Mouse (Mus musculus): ENCODE results near the gene Dido1.

Gene Dido1

GRCm38 (mm10) chr2:180684031-180684430 lies 25.8 kb downstream of the Dido1 start:
- no peak for DNase-seq (ENCODE audit: low spot score in 2 of 2)

- no peak for DNase-seq (ENCODE audit: low spot score in 2 of 2)
Measured at GRCm38 (mm10) chr2:180683524-180683923, 26.3 kb downstream of the Dido1 start.

- no peak for DNase-seq (ENCODE audit: low spot score in 2 of 2)
Measured at GRCm38 (mm10) chr2:180681225-180681624, 28.6 kb downstream of the Dido1 start.

- peak; percentile 53 to 65 for DNase-seq (ENCODE audit: low spot score in 2 of 2)
Measured at GRCm38 (mm10) chr2:180678609-180679140, 31.1 kb downstream of the Dido1 start.

GRCm38 (mm10) chr2:180676706-180677105 lies 33.1 kb downstream of the Dido1 start:
- DNase-seq (ENCODE audit: low spot score in 2 of 2): no peak

- no peak for DNase-seq (ENCODE audit: low spot score in 2 of 2)
Measured at GRCm38 (mm10) chr2:180662008-180662407, 47.8 kb downstream of the Dido1 start.

- DNase-seq (ENCODE audit: low spot score in 2 of 2): no peak
Measured at GRCm38 (mm10) chr2:180660521-180660920, 49.3 kb downstream of the Dido1 start.

GRCm38 (mm10) chr2:180659353-180660150 lies 50.2 kb downstream of the Dido1 start:
- DNase-seq (ENCODE audit: low spot score in 2 of 2): no peak

- no peak for DNase-seq (ENCODE audit: low spot score in 2 of 2)
Measured at GRCm38 (mm10) chr2:180658381-180658780, 51.4 kb downstream of the Dido1 start.

GRCm38 (mm10) chr2:180657394-180658013 lies 52.3 kb downstream of the Dido1 start:
- peak; percentile 42 to 65 for DNase-seq (ENCODE audit: low spot score in 2 of 2)

- no peak for DNase-seq (ENCODE audit: low spot score in 2 of 2)
Measured at GRCm38 (mm10) chr2:180655150-180655549, 54.6 kb downstream of the Dido1 start.

- no peak for DNase-seq (ENCODE audit: low spot score in 2 of 2)
Measured at GRCm38 (mm10) chr2:180654666-180655065, 55.1 kb downstream of the Dido1 start.

- no peak for DNase-seq (ENCODE audit: low spot score in 2 of 2)
Measured at GRCm38 (mm10) chr2:180646841-180647240, 63.0 kb downstream of the Dido1 start.

- no peak for DNase-seq (ENCODE audit: low spot score in 2 of 2)
Measured at GRCm38 (mm10) chr2:180643626-180644025, 66.2 kb downstream of the Dido1 start.

- DNase-seq (ENCODE audit: low spot score in 2 of 2): no peak
Measured at GRCm38 (mm10) chr2:180642555-180643260, 67.1 kb downstream of the Dido1 start, which contains the start of gene Tcfl5. TSS of gene Tcfl5 (minus strand) at chr2:180642708.

- no peak for DNase-seq (ENCODE audit: low spot score in 2 of 2)
Measured at GRCm38 (mm10) chr2:180641576-180642554, 67.9 kb downstream of the Dido1 start.

GRCm38 (mm10) chr2:180611882-180612281 lies 97.9 kb downstream of the Dido1 start:
- no peak for DNase-seq (ENCODE audit: low spot score in 2 of 2)

GRCm38 (mm10) chr2:180610283-180610682 lies 99.5 kb downstream of the Dido1 start:
- DNase-seq (ENCODE audit: low spot score in 2 of 2): no peak
